Mouse (Mus musculus) thymus, postnatal 4 days (tissue): Measurements from ENCODE around the gene Rplp1.

Source experiments
- DNase-seq: peaks from one replicate; pipeline ENCODE4 v3.0.0; 2021

Rplp1 gene

GRCm38 (mm10) chr9:61873325-61873724 lies 41.0 kb downstream of the Rplp1 start:
- peak; percentile 27 for DNase-seq

- no peak for DNase-seq
Measured at GRCm38 (mm10) chr9:61872246-61872941, 41.9 kb downstream of the Rplp1 start.

GRCm38 (mm10) chr9:61871839-61872238 lies 42.5 kb downstream of the Rplp1 start:
- DNase-seq = no peak

- no peak for DNase-seq
Measured at GRCm38 (mm10) chr9:61867659-61868058, 46.7 kb downstream of the Rplp1 start.
